Mouse (Mus musculus) heart, adult 18-20 months (tissue): ENCODE results near the gene Tanc1. TPM values are rescaled to one million over a fixed set of nuclear protein-coding genes. Genes with fewer than 3 reads are reported as not detected.

ENCODE experiments used
- DNase-seq, 2 experiments: peaks; one replicate each; pipeline ENCODE4 v3.0.0; 2021 to 2022; ENCODE audit warnings: mixed read lengths in 1 of 2
- total RNA-seq, 2 experiments: library from RNA; stranded (reverse); gene quantifications; 2 replicates each; pipeline ENCODE4 v1.2.3; 2021

Tanc1 gene
- total RNA-seq, 2 experiments from 2014 or later: 31.5 to 34.4 TPM

DNA sequence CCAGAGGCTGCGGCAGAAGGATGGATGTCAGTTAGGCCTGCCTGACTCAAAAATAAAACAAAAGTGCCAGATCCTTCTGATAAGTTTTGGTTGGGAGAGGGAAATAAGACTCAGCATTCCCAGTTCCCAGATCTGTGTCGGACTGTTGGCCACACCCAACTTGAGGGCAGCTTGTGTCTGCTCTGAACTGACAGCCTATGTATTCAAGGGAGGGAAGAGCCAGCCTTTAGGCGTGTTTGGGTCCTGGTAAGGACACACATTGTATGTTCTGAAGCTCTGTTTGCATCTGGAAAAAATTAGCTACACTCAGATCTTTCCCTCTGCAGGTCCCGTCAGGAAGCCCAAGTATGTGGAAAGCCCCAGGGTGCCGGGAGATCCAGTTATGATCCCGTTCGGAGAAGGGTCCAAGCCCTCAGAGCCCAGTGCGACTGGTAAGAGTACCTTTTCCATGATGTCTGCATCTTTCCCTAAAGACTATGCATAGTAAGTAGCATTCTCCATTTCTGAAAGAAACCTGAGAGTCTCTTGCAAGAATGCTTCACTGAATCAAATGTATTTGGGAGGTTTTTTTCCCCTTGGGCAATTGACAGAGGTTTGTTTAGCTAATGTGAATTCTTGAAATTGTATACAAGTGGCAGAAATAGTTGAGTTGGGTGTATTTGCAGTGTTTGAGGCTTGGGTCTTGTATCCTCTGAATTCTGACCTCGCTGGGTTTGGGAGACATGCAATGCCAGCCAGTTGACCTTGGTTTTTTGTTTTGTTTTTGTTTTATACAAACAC lies 146.5 kb downstream of the Tanc1 start:
- DNase-seq: no peak

DNA sequence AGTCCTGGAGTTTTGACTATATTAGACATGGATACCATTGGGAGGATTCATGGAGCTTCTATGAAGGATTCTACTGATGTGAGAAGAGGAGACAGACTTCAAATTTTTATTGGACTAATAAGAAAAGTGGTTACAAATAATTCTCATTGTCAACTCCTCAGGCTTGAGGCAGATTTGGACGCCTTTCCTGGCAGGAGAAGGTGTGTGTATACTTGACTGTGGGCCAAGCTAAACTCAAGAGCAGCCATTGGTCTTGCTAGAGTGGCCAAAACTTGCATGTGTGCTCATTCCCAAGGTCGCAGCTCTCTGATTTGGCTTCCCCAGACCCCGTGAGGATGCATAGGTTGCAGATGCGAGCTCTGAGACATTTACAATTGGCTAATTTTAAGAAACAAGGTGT lies 148.9 kb downstream of the Tanc1 start:
- DNase-seq: peak; percentile 56 to 62

DNA sequence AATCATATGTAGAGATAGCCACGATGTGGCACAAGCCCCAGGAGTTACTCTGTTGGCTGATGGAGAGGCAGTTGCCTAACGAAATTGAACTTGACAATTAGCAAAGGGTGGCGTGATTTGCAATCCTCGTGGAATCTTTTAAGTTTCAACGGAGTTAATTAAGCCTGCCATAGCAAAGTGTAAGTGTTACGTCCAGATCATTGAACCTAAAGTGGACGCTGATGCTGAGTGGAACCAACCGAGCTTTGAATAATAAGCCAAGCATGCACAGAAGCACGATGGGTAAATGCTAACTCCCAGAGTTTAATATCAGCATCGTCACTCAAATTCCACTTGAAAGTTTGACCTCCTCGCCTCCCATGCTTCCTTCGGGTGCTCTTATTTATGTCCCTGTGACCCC lies 149.3 kb downstream of the Tanc1 start:
- DNase-seq: no peak

GRCm38 (mm10) chr2:59762277-59762676 lies 150.4 kb downstream of the Tanc1 start:
- no peak for DNase-seq

DNA sequence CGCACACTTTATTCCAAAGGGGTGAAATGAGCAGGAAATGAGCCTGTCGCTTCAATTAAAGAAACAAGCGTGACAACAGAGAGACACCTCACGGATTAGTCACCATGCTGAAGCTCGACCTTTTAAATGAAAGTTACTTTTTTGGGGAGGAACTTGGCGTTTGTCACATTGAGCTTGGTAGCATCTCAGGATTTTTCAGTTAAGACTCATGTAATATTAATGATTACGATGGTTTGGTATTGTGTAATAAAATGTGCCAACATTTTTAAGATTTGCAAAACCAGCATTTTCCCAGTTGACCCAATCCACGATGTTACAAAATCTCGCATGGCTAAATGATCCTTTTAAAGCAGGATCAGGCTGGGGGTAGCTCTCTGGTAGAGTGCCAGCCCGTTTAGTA lies 153.8 kb downstream of the Tanc1 start:
- no peak for DNase-seq

GRCm38 (mm10) chr2:59767893-59768292 lies 156.1 kb downstream of the Tanc1 start:
- DNase-seq: no peak

DNA sequence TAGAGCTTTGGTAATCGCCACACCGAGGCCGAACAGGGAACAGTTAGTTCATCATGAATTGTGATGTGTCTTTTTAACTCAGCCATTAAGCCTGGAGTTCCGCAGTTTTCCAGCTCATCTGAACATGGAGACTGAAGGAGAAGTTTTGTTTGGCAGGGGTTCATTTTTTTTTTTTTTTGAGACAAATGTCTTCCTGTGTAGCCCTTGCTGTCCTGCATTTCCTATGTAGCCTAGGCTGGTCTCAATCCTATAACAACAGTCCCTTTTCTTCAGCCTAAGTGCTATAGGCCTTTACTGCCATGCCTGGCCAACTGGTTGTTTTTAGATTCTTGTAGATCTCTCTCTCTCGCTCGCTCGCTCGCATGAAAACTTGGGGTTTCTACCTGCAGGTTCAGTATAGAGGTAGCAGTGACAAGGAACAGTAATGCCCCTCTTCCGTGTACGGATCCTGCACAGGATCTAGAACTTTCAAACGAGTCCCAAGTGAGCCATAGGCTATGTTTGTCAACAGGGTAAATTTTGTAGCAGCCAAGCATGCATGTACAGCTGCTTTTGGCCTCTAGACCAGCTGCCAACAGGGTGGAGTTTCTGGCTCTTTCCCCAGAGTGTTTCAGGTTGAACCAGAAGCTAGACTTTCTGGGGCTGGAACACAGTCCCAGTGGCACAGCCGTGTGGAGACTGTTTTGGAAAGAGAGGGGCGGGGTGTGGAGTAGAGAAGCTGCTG lies 157.0 kb downstream of the Tanc1 start:
- DNase-seq: peak; percentile 83 to 85

DNA sequence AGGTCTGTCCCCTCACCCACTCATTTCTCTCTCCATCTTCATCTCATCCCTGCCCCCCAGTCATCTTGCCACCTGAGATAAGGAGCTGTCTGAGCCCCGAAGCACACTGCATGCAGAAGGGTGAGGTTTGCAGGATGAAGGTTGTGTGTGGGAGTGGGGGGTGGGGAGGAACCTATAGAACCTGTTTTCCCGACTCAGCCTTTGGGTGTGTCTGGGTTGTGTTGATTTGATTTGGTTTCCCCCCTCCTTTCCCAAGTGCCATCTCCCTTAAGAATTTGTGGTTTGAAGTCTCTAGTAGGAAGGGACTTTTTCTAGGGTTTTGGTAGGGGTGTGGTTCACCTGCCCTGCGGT lies 157.5 kb downstream of the Tanc1 start:
- no peak for DNase-seq

DNA sequence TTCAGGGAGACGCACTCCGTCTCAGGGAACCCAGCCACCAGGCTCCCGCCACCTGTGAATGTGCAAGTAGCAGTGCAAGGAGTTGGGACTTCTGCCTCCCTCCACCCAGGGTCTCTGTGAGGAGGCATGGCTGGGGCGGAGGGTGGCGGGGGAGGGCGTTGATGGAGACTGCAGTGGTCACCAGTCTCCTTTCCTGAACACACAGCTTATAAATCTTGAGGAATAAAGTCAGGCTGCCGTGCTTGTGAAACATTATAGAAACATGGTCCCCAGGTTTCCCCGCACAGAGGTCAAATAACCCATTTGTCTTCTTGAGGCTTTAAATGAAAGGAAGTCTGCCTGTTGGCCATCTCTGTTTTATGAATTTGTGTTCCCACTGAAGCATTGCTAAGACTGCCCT lies 159.9 kb downstream of the Tanc1 start:
- DNase-seq: no peak

GRCm38 (mm10) chr2:59772261-59772683 lies 160.4 kb downstream of the Tanc1 start:
- no peak for DNase-seq

DNA sequence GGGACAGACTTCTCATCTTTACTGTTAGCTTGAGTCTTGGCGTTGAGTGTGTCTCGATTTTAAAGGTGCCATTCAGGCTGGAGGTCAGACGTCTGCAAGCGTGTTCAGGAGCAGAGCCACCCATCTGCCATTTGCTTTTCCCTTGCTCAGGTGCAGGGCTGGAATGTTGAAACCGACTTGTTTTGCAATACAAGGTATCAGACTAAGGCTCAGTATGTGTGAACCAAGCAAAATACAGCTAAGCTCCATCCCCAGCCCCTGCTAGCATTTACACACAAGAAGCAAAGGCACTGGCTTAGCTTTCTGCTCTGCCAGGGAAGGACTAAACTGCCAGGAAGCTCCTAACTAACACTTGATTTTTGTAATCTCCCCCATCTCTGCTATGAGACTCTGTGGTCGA lies 162.5 kb downstream of the Tanc1 start:
- DNase-seq: no peak

DNA sequence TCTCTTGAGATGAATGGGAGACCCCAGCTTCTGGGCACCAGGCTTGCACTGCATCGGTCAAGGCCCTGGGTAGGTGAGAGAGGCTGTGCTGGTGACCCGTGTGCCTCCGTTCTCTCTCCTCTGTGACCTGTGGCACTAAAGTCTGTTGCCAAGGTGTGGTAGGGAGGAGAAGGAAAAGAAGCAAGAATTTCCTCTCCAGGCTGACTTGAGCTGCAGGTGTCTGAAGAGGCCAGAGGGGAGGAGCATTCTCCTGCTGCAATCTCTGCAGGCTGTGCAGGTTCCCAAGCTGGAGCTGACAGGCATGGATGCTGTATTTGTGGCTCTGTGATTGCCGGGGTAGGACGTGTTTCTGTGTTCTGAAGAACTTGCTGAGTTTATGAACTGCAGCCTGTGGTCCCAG lies 163.3 kb downstream of the Tanc1 start:
- no peak for DNase-seq

DNA sequence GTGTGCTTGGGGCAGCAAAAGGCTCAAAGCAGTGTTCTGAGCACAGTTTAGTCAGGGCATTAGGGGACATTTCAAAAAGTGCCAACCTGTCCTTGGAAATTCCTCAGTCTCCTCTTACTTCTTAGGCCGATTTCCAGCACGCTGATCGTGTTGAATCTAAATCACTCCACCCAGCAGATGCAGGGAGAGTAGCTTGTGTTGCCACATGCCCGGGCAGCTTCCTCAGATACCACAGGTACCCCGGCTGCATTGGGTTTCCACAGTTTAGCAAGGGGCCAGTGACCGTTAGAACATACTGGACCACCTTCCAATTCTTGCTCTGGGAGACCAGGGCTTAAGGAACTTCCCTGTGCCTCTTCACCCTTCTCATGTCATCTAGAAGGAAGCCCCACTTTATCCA lies 164.0 kb downstream of the Tanc1 start:
- no peak for DNase-seq

GRCm38 (mm10) chr2:59779355-59779754 lies 167.5 kb downstream of the Tanc1 start:
- DNase-seq: no peak

DNA sequence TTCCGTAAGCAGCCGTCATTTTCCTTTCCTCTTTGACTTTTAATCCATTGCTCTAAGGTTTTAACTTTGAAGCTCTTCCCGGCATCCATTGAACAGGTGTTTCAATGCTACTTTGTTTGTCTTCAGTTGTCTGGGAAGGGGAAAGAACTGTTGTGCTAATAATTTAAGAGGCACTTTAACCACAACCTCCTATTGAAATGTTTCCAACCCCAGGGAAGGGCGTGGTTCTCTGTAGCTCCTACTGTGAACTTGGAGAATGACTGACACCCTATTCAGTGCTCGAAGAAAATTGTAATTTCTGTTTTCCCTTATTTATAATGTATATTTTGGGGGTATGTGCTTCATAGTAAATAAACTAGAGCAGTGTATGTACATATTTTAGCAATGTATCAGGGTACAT lies 168.4 kb downstream of the Tanc1 start:
- no peak for DNase-seq

DNA sequence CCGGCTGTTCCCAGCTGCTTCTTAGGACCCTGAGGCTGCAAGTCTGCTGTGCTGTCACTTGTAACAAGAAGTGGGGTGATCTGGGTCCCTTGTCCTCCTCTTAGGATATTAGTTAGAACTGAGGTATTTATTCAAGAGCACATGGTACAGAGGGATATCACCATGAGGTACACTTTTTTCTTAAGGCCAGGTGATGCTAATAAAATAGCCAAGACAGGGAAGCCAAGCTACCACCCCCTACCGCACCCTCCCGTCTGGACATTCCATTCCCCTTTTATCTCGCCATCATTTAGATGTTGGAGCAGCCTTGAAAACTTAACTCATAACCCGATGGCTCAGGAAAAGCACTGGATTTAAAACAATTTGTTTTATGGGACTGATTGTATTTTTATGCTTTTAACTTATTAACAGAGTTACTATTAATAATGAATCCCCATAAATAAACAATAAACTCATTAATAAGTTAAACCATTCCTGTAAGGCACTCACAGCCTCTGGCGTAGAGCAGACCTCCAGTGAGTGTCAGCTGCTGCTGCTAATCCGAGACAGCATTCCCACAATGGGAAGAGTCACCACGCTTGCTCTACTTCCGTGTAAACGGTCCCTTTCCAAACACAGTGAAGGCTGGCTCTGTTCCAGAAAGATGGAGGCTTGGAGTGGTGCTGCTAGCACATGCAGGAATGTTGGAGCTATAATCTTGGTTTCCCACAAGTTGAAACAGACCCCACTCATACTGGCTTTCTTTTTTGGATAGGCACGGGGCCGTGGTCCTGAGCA lies 171.4 kb downstream of the Tanc1 start:
- no peak for DNase-seq

DNA sequence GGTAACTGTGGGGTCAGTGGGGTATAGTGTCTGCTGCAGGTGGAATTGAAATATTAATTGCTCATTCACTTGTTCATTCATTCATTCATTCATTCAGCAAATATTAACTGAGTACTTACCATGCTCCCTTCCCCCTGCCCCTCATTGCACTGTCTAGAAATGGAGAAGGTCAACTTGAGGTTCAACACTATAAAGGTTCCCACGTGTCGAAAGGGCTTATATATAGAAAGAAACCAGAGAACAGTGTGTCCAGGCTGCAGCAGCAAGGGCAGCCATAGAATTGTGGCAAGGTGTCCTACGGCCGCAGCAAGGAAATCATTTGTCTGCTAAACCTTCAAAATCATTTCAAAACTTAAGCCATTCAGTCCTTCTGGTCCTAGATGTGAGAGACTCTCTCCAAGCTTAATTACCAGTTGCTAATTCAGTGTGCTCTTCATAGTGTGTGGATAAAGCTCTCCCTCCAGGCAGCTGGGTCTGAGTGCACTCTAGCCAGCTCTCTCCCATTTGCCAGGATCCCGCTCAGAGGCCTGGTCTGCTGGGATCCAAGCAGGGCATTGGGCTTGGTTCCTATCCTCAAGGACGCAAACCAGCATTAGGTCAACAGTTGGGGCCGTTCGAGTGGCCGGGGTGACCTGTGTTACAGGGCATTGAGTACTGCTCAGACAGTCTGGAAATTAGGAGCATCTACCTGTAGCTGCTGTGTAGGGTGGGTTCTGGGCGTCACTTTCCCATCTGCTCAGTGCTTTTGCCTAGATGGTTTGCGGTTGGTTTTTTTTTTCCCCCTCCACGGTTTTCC lies 172.2 kb downstream of the Tanc1 start:
- DNase-seq: no peak

- DNase-seq: no peak
These were observed 172.7 kb downstream of the Tanc1 start for GRCm38 (mm10) chr2:59784628-59784883.

DNA sequence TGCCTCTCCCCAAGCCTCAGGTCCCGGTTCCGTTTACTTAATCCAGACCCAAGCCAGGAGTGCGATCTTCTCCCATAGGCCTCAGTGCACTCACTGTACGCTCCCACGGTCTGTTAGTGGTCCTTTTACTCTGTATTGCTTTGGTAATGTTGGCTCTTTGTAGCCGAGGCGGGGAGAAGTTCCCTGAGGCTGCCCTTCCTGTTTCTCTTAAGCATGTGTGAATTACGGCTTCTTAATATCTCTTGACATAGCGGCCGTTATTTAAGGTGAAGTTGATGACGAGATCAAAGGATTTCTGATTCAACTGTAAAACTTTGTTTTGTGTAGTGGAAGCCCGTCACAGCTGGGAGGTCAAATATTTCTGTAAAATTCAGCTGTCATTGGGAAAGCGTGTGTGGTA lies 173.8 kb downstream of the Tanc1 start:
- DNase-seq: no peak

DNA sequence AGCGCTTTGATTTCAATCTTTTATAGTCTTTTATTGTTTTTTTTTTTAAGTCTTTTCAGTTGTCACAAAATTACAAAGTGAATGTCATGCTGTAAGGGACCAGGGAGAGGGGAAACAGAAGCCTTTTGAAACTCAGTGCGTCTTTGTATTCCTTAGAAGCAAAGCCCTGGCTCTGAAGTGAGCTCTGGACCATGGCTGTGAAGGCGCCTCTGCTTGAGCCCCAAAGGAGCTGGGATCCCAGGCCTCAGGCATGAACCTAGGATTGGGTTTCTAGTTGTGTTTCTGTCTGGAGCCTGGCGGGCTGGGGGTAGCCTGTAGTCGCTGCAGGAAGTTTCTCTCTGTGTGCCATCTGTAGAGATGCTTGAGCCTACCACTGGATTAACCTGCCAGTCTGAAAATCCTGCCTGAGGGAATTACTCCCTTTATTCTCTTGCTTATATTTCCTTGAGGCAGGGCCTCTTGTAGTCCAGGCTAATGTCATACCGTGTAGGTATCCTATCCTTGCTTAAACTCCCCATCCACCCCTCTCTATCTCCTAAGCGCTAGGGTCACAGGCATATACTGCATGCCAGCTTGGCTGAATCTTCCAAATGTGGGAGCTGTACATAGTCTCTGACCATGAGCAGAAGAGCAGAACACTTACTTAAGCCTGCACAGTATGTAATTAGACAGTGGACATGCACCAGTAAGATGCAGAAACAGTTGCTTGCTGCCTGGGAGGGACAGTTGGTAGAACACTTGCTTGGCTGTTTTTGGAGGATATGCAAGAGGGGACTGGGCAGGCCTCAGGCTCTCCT lies 177.1 kb downstream of the Tanc1 start:
- DNase-seq: no peak

- DNase-seq: no peak
These were observed 179.8 kb downstream of the Tanc1 start for GRCm38 (mm10) chr2:59791596-59791995.

GRCm38 (mm10) chr2:59793337-59793736 lies 181.5 kb downstream of the Tanc1 start:
- DNase-seq: no peak
